Mouse (Mus musculus): ENCODE data around the gene Myt1l. TPM values are rescaled to one million over a fixed set of nuclear protein-coding genes. Genes with fewer than 3 reads are reported as not detected.

Myt1l gene
- polyA plus RNA-seq, 1 experiment from 2014 or later, result 9.3 TPM

DNA sequence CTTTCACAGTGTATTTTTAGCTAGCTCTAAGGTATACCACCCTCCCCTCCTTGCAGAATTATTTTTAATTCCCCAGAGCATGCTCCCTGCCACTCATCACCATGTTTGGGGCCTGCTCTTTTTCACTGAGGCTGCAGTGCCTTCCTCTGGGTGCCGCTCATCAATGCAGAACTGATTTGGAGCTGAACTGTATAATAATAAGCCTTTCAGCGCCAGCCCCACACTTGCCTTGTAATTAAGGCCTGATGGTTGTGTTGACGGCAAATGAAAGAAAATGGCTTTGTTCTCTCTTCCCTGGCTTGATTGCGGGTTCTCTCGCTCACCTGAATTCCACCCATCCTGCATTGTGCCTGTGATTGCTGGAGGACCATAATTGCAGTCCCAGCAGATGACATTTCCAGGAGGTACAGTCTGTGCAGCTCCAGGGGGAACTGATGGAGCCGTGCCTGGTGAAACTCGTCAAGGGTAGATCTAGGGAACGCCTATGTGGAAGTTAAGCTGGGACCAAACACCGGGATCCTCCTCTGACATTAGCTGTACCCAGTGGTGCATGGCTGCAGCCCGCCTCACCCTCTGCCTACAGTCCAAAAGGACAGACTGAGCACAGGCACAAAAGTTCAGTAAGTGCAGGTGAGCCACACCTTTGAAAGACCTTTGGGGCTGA is 101.8 kb downstream of the Myt1l start:
- H3K4me2 ChIP-seq (replicated peaks), result no peak overlapping the region
- H3K27ac ChIP-seq (replicated peaks), result no peak overlapping the region
- H3K9me3 ChIP-seq (replicated peaks), result no peaks in the 10 kb centered on the region
- H3K4me1 ChIP-seq, result no peaks in the 10 kb centered on the region
- no peaks in the 10 kb centered on the region for H3K27me3 ChIP-seq
- no peak overlapping the region for H3K4me3 ChIP-seq (replicated peaks)
- H3K9ac ChIP-seq, result no peak overlapping the region
- WGBS, result 46% methylated on average over 10 of the region's 10 CpGs
- no peaks in the 10 kb centered on the region for H3K36me3 ChIP-seq
- peak; percentile 50; the same call in 1 of the 2 replicates for ATAC-seq (ENCODE audit: insufficient number of reproducible peaks, low FRiP score, low TSS enrichment, low read depth)

DNA sequence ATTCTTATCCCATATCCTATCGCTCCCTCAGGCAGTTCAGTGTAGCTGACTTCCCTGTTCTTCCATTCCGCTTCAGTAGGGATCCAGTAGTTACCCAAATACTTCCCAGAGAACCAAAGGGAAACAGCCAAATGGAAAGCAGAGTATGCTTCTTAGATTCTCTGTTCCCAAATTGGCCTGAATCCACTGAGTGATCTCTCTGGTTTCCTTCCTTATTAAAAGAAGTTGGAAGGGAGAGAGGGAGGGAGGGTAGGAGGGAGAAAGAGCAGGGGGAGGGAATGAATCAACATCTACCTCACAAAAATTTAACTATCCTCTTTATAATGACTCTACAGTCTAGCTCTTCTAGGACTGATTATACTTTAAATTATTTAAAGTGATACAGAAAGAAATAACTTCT is 106.3 kb downstream of the Myt1l start:
- 74% methylated on average over 2 of the region's 2 CpGs for WGBS
- no peak overlapping the region for H3K4me2 ChIP-seq (replicated peaks)
- ATAC-seq (ENCODE audit: insufficient number of reproducible peaks, low FRiP score, low TSS enrichment, low read depth), result no peak
- H3K4me3 ChIP-seq (replicated peaks), result no peak overlapping the region
- no peaks in the 10 kb centered on the region for H3K36me3 ChIP-seq
- H3K9ac ChIP-seq, result no peak overlapping the region
- H3K4me1 ChIP-seq, result no peaks in the 10 kb centered on the region
- H3K27ac ChIP-seq (replicated peaks), result no peak overlapping the region
- H3K27me3 ChIP-seq, result no peaks in the 10 kb centered on the region
- no peaks in the 10 kb centered on the region for H3K9me3 ChIP-seq (replicated peaks)

DNA sequence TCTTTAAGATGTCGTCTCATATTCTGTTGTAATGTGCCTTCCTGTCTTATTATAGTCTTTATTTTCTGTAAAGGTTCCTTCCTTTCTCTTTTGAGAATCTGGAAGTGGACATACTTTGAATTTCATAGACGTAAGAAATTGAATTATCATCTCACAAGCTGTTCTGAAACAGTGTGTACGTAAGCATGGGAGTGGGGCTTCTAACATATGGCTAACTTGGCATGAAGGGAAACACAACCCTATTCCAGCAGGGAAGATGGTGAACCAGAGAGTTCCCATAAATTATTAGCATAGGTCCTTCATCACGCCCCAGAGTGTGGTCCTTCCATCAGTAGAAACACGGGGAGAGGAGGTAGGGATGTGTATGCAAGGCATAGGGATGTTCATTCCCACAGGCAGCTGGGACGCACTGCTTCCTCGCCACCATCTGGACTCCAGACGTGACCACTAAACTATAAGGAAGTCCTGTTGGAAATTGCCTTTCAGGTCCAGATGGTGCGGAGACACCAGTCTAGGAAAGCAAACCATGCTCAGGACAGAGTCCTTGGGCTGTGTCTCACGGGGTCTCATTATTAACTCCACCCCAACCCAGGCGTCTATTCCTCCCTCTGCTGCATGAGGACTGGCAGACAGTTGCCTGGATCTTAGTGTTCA is 111.5 kb downstream of the Myt1l start:
- Histone ChIP-seq H3K27me3 (no peaks in the 10 kb centered on the region), H3K27ac (replicated peaks) (no peak overlapping the region), H3K4me3 (replicated peaks) (no peak overlapping the region), H3K4me2 (replicated peaks) (no peak overlapping the region), H3K9ac (no peak overlapping the region), H3K9me3 (replicated peaks) (no peaks in the 10 kb centered on the region), H3K36me3 (no peaks in the 10 kb centered on the region), H3K4me1 (no peaks in the 10 kb centered on the region)
- WGBS, result 45% methylated on average over 11 of the region's 11 CpGs
- ATAC-seq (ENCODE audit: insufficient number of reproducible peaks, low FRiP score, low TSS enrichment, low read depth), result peak; percentile 72

DNA sequence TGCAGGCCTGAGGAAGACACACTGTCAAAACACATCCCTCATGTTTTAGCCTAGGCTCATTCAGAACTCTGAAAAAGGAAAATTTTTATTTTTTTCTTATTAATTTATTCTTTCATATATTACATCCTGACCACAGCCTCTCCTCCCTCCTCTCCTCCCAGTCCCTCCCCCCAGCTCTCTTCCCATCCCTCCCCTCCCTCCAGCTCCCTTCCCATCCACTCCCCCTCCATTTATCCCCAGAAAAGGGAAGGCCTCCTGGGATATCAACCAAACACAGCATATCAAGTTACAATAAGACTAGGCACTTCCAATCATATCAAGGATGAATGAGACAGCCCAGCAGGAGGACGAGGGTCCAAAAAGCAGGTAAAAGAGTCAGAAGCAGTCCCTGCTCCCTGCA is 112.0 kb downstream of the Myt1l start:
- ATAC-seq (ENCODE audit: insufficient number of reproducible peaks, low FRiP score, low TSS enrichment, low read depth), result no peak
- Histone ChIP-seq H3K4me2 (replicated peaks) (no peak overlapping the region), H3K9me3 (replicated peaks) (no peaks in the 10 kb centered on the region), H3K4me1 (no peaks in the 10 kb centered on the region), H3K27me3 (no peaks in the 10 kb centered on the region), H3K9ac (no peak overlapping the region), H3K27ac (replicated peaks) (no peak overlapping the region), H3K36me3 (no peaks in the 10 kb centered on the region), H3K4me3 (replicated peaks) (no peak overlapping the region)
- 24% methylated on average over 1 of the region's 1 CpGs for WGBS

DNA sequence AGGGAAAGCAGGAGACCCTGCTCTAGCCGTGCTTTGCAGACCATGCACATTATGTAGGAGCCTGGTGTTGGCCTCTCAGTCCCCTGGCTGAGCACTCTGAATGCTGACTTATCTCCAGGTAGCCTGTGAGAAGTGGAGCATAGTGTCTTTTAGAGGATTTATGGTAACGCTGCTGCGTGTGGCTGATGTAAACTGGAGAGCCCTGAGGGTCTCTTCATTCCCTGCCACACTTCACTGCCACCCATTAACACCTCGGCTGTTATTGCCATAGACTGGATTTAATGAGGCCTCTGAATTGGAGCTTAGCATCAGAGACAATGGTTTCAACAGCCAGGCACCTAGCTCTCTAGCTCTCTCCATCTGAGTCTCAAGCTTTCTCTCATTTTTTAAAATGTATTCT is 114.7 kb downstream of the Myt1l start:
- 23% methylated on average over 4 of the region's 4 CpGs for WGBS
- H3K4me3 ChIP-seq (replicated peaks), result no peak overlapping the region
- no peak for ATAC-seq (ENCODE audit: insufficient number of reproducible peaks, low FRiP score, low TSS enrichment, low read depth)
- no peaks in the 10 kb centered on the region for H3K36me3 ChIP-seq
- H3K9ac ChIP-seq, result no peak overlapping the region
- H3K4me1 ChIP-seq, result no peaks in the 10 kb centered on the region
- no peaks in the 10 kb centered on the region for H3K9me3 ChIP-seq (replicated peaks)
- no peak overlapping the region for H3K4me2 ChIP-seq (replicated peaks)
- no peaks in the 10 kb centered on the region for H3K27me3 ChIP-seq
- no peak overlapping the region for H3K27ac ChIP-seq (replicated peaks)

DNA sequence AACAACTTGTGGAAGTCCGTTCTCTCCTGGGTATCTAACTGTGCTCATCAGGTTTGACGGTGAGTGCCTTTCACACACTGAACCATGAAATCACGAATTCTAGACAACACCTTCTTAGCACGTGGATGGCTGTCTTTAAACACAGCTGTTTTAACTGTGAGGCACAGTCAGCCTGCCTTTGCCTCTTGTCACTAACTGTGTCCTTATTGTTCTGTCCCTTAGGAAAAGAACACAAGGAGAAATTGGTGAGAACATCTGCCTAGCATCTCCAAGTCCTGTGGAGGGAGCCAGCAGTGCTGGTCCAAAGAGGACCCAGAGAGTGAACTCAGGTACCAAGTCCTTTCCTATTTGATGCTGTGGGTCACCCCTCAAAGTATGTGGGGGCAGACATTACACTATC is 115.9 kb downstream of the Myt1l start:
- H3K4me3 ChIP-seq (replicated peaks), result no peak overlapping the region
- H3K4me1 ChIP-seq, result no peaks in the 10 kb centered on the region
- H3K9ac ChIP-seq, result no peak overlapping the region
- H3K27me3 ChIP-seq, result no peaks in the 10 kb centered on the region
- no peak for ATAC-seq (ENCODE audit: insufficient number of reproducible peaks, low FRiP score, low TSS enrichment, low read depth)
- WGBS, result 74% methylated on average over 4 of the region's 4 CpGs
- H3K9me3 ChIP-seq (replicated peaks), result no peaks in the 10 kb centered on the region
- H3K36me3 ChIP-seq, result no peaks in the 10 kb centered on the region
- H3K27ac ChIP-seq (replicated peaks), result no peak overlapping the region
- no peak overlapping the region for H3K4me2 ChIP-seq (replicated peaks)

DNA sequence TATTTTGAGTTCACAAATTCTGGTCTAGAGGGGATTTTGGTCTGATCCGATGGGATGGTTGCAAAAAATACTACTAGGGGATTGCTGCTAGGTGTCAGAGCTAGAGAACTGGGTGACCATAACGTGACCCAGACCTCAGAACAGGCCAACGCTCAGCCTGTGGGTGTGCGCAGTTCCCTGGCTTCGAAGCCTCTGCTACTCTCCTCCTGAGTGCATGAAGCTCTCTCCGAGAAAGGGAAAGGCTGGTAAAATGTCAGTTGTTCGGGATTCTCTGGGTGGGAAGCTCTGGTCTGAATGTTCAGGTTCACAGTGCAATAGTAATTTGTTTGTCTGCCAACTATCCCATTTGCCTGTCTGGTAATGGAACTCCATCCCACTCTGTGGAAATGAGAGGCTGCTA is 116.5 kb downstream of the Myt1l start:
- no peaks in the 10 kb centered on the region for H3K9me3 ChIP-seq (replicated peaks)
- WGBS, result 82% methylated on average over 7 of the region's 7 CpGs
- no peak overlapping the region for H3K9ac ChIP-seq
- H3K4me2 ChIP-seq (replicated peaks), result no peak overlapping the region
- H3K4me1 ChIP-seq, result no peaks in the 10 kb centered on the region
- no peak overlapping the region for H3K4me3 ChIP-seq (replicated peaks)
- H3K27ac ChIP-seq (replicated peaks), result no peak overlapping the region
- H3K36me3 ChIP-seq, result no peaks in the 10 kb centered on the region
- no peaks in the 10 kb centered on the region for H3K27me3 ChIP-seq
- no peak for ATAC-seq (ENCODE audit: insufficient number of reproducible peaks, low FRiP score, low TSS enrichment, low read depth)

DNA sequence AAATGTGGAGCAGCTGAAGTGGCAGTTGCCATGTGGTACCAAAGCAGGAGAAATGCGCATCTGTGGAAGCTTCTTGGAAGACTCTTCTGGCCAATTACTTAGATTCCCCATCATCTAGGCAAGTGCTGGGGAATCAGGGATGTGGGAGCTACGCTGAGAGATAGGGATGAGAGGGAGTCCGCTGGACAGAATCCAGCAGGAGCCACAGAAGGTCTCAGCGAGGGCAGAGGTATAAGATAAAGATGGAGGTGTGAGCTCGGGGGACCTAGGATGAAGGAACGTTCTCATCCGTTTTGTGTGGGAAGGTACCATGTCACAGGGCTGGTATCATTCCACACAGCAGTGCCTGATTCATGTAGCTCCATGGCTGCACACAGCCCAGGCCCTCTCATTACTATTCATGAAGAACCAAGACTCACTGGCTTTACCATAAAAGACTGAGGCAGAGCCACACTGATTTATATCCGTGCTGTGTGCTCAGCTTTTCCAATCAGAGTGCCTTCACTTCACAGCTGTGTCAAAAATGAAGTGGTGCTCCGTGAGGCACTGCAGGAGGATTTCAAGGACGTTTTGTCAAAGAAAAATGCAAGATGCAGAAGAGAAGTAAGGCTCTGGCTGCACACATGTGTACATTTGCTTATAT is 121.4 kb downstream of the Myt1l start:
- ATAC-seq (ENCODE audit: insufficient number of reproducible peaks, low FRiP score, low TSS enrichment, low read depth), result no peak
- no peaks in the 10 kb centered on the region for H3K9me3 ChIP-seq (replicated peaks)
- no peak overlapping the region for H3K4me3 ChIP-seq (replicated peaks)
- H3K9ac ChIP-seq, result no peak overlapping the region
- no peaks in the 10 kb centered on the region for H3K36me3 ChIP-seq
- no peak overlapping the region for H3K27ac ChIP-seq (replicated peaks)
- WGBS, result 75% methylated on average over 10 of the region's 10 CpGs
- no peak overlapping the region for H3K4me2 ChIP-seq (replicated peaks)
- no peaks in the 10 kb centered on the region for H3K4me1 ChIP-seq
- H3K27me3 ChIP-seq, result no peaks in the 10 kb centered on the region

DNA sequence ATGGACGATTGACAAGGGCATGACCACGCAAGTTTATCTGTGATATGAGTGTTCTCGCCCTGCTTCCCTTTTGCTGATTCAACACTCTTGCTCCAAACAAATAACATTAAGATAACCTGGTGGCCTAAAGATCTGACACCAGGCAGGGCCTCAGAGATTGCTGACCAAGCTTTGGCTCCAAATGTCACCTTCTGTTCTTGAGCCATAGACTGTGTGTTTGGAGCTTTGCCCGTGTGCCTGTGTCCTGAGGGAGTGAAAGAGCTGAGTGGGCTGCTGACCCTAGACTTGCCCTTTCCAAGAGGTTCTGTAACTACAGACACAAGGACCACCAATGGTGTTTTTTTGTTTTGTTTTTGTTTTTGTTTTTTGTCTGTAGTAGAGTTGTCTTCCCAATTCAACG is 124.3 kb downstream of the Myt1l start:
- Histone ChIP-seq H3K9ac (no peak overlapping the region), H3K9me3 (replicated peaks) (no peaks in the 10 kb centered on the region), H3K27ac (replicated peaks) (no peak overlapping the region), H3K4me3 (replicated peaks) (no peak overlapping the region), H3K36me3 (no peaks in the 10 kb centered on the region), H3K27me3 (no peaks in the 10 kb centered on the region), H3K4me1 (no peaks in the 10 kb centered on the region), H3K4me2 (replicated peaks) (no peak overlapping the region)
- WGBS, result 79% methylated on average over 5 of the region's 5 CpGs
- no peak for ATAC-seq (ENCODE audit: insufficient number of reproducible peaks, low FRiP score, low TSS enrichment, low read depth)

DNA sequence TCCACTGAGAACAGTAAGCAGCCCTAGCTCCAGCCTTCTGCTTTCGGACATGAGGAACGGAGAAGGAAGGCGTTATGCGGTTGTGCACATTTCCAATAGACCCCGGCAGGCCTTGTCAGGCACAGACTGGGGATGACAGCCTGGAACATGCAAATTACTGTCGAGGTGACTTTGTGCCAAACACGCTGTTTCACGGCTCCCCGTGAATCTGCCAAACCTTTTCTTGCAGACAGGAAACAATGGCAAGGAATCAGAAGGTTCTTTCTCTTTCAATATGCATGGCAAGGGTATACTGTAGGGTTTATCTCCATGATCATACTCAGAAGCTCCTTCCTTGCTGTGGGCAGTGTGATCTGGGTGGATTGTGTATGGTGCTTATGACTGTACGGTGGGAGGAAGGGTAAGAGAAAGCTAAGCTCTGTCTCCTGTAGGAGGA is 127.0 kb downstream of the Myt1l start:
- no peak overlapping the region for H3K27ac ChIP-seq (replicated peaks)
- no peaks in the 10 kb centered on the region for H3K27me3 ChIP-seq
- 87% methylated on average over 10 of the region's 10 CpGs for WGBS
- H3K4me3 ChIP-seq (replicated peaks), result no peak overlapping the region
- H3K4me2 ChIP-seq (replicated peaks), result no peak overlapping the region
- H3K4me1 ChIP-seq, result no peaks in the 10 kb centered on the region
- no peak overlapping the region for H3K9ac ChIP-seq
- H3K9me3 ChIP-seq (replicated peaks), result no peaks in the 10 kb centered on the region
- no peaks in the 10 kb centered on the region for H3K36me3 ChIP-seq
- no peak for ATAC-seq (ENCODE audit: insufficient number of reproducible peaks, low FRiP score, low TSS enrichment, low read depth)

DNA sequence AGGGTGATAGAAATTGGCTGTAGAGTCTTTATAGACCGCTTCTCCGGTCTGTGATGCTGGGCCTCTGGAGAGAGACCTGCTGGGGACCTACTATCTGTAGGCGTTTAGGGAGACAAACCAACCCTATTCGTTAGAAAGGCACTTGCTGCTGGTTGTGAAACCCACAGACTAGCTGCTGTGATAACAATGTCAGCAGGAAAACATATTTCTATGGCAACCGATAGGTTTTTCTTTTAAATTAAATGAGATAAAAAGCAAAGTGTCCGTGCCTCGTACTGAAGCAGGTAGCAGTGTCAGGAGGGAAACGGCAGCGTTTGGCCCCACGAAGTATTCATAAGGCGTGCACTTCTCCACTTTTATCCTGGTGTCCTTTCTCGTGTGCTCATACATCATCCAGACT is 127.5 kb downstream of the Myt1l start:
- ATAC-seq (ENCODE audit: insufficient number of reproducible peaks, low FRiP score, low TSS enrichment, low read depth), result no peak

More for the DNA sequence above, 127.5 kb downstream of the Myt1l start:
- 89% methylated on average over 12 of the region's 12 CpGs for WGBS
- H3K27me3 ChIP-seq, result no peaks in the 10 kb centered on the region
- H3K4me1 ChIP-seq, result no peaks in the 10 kb centered on the region
- no peak overlapping the region for H3K4me2 ChIP-seq (replicated peaks)
- H3K27ac ChIP-seq (replicated peaks), result no peak overlapping the region
- H3K9ac ChIP-seq, result no peak overlapping the region
- H3K4me3 ChIP-seq (replicated peaks), result no peak overlapping the region
- no peaks in the 10 kb centered on the region for H3K36me3 ChIP-seq
- H3K9me3 ChIP-seq (replicated peaks), result no peaks in the 10 kb centered on the region

Data from embryonic facial prominence, embryonic 15.5 days (tissue).